Mouse (Mus musculus) macrophage (primary cell): Measurements from ENCODE around the gene Zfp524. TPM values are rescaled to one million over a fixed set of nuclear protein-coding genes. Genes with fewer than 3 reads are reported as not detected.

Experiments used
- H3K27ac ChIP-seq: fragments of 350-480 bp; formaldehyde crosslinking; 2 replicates; pipeline ENCODE4 v1.9.0; 2021
- H3K36me3 ChIP-seq: fragments of 350-480 bp; formaldehyde crosslinking; 2 replicates; pipeline ENCODE4 v1.9.0; 2021; ENCODE audit errors: inconsistent target
- H3K4me3 ChIP-seq: fragments of 350-480 bp; formaldehyde crosslinking; 2 replicates; pipeline ENCODE4 v1.9.0; 2021; ENCODE audit errors: inconsistent target
- H3K79me2 ChIP-seq: fragments of 350-480 bp; formaldehyde crosslinking; 2 replicates; pipeline ENCODE4 v1.9.0; 2021; ENCODE audit errors: inconsistent target
- WGBS: methylation state at CpG from one replicate; pipeline ENCODE4 v1.1.7; 2026; ENCODE audit warnings: inconsistent platforms; ENCODE audit not compliant: missing documents; 5-methylcytosine and 5-hydroxymethylcytosine counted together
- polyA plus RNA-seq: library from polyadenylated mRNA; stranded (reverse); fragments of 250-400 nt; gene quantifications from 3 replicates; pipeline ENCODE4 v1.2.4, GENCODE M21; 2018; ENCODE audit warnings: inconsistent platforms

Gene Zfp524
- polyA plus RNA-seq, 1 experiment from 2014 or later, result 14.3 TPM

DNA sequence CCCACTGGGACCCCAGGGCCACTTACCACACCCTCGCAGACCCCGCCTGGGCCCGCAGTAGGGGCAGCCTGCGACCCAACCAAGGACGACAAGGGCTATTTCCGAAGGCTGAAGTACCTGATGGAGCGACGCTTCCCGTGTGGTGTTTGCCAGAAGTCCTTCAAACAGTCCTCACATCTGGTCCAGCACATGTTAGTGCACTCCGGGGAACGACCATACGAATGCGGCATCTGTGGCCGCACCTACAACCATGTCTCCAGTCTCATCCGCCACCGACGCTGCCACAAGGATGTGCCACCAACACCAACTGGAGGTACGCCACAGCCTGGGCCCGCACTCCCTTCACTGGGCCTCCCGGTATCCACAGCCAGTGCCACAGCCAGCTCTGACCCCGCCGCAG lies 15.3 kb downstream of the Zfp524 start:
- Histone ChIP-seq H3K79me2 (peaks cover 51% of the 10 kb centered on the region), H3K27ac (no peak overlapping the region), H3K36me3 (peaks cover 54% of the 10 kb centered on the region), H3K4me3 (no peak overlapping the region)
- 90% methylated on average over 19 of the region's 22 CpGs for WGBS

DNA sequence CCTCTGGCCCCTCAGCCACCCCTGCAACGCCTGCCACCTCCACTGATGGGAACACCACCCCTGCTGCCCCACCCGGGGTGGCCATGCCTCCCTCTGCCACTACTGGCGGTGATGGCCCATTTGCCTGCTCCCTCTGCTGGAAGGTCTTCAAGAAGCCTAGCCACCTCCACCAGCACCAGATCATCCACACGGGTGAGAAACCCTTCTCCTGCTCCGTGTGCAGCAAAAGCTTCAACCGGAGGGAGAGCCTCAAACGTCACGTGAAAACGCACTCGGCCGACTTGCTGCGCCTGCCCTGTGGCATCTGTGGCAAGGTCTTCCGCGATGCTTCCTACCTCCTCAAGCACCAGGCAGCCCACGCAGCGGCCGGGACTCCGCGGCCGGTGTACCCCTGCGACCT lies 15.7 kb downstream of the Zfp524 start:
- Histone ChIP-seq H3K36me3 (peaks cover 52% of the 10 kb centered on the region), H3K27ac (no peak overlapping the region), H3K4me3 (no peak overlapping the region), H3K79me2 (peaks cover 47% of the 10 kb centered on the region)
- 98% methylated on average over 20 of the region's 21 CpGs for WGBS

DNA sequence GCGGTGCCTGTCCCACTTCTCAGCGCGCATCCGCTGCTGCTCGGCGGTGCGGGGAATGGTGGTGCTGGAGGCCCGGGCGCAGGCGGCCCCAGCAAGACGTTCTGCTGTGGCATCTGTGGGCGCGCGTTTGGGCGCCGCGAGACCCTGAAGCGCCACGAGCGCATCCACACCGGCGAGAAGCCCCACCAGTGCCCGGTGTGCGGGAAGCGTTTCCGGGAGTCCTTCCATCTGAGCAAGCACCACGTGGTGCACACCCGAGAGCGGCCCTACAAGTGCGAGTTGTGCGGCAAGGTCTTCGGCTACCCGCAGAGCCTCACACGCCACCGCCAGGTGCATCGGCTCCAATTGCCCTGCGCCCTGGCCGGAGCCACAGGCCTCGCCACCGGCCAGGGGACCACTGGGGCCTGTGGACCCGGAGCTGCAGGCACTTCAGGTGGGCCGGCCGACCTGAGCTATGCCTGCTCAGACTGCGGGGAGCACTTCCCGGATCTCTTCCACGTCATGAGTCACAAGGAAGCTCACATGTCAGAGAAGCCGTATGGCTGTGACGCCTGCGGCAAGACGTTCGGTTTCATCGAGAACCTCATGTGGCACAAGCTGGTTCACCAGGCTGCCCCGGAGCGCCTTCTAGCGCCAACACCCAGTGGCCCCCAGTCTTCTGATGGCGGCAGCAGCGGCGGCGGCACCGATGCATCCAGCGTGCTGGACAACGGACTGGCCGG lies 16.5 kb downstream of the Zfp524 start:
- Histone ChIP-seq H3K36me3 (peaks cover 52% of the 10 kb centered on the region), H3K4me3 (no peak overlapping the region)
- 93% methylated on average over 61 of the region's 63 CpGs for WGBS

DNA sequence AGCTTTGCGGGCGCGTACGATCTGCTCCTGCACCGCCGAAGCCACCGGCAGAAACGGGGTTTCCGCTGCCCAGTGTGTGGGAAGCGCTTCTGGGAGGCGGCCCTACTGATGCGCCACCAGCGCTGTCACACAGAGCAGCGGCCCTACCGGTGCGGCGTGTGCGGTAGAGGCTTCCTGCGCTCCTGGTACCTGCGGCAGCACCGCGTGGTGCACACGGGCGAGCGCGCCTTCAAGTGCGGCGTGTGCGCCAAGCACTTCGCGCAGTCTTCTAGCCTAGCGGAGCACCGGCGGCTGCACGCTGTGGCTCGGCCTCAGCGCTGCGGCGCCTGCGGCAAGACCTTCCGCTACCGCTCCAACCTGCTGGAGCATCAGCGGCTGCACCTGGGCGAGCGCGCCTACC lies 17.3 kb downstream of the Zfp524 start:
- H3K79me2 ChIP-seq, result peaks cover 31% of the 10 kb centered on the region; the same call in 1 of the 2 replicates
- H3K4me3 ChIP-seq, result no peak overlapping the region
- 91% methylated on average over 8 of the region's 46 CpGs for WGBS
- peaks cover 45% of the 10 kb centered on the region for H3K36me3 ChIP-seq
- no peak overlapping the region for H3K27ac ChIP-seq

More for the DNA sequence above, 16.5 kb downstream of the Zfp524 start:
- H3K27ac ChIP-seq, result no peak overlapping the region
- peaks cover 39% of the 10 kb centered on the region; the same call in 1 of the 2 replicates for H3K79me2 ChIP-seq

DNA sequence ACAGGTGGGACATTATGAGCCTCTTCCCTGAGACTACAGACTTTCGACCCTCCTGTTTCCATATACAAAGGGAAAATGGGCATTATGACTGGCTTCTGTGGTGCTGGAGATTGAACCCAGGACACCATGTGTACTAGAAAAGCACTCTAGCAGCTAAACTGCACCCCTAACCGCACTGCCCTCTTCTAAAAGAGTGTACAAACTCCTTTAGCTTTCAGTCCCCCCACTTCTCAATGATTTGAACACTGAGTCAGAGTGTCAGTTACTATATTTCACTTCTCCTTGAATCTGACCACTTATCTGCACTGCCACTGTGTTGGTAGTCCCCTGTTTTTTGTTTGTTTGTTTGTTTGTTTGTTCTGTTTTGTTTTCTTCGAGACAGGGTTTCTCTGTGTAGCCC lies 19.6 kb downstream of the Zfp524 start, which contains the start of gene 4632433K11Rik:
Gene 4632433K11Rik (plus strand): TSS at position 301 of the 400 bp plus-strand sequence.
- no peak within 1 kb of the TSS for H3K4me3 ChIP-seq
- H3K36me3 ChIP-seq, result peaks cover 27% of the 10 kb centered on the region
- peaks cover 11% of the 10 kb centered on the region; the same call in 1 of the 2 replicates for H3K79me2 ChIP-seq
- H3K27ac ChIP-seq, result no peak within 1 kb of the TSS
- WGBS, result 94% methylated on average over 3 of the region's 3 CpGs

DNA sequence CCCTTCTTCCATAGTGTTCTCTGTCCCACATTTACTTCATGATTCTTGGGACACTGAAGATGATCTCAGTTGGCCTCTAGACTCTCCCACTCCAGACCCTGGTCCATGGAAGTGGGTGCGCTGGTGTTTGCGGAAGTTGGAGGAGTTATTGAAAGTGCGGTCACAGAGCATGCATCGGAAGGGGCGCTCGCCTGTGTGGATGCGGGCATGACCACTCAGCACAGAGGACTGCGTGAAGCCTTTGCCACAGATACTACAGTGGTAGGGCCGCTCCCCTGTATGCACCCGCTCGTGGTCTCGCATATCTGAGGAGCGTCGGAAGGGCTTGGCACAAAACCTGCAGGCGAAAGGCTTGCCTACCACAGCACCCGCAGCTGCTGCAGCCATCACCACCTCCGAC lies 21.4 kb downstream of the Zfp524 start:
- H3K79me2 ChIP-seq, result no peaks in the 10 kb centered on the region
- no peak overlapping the region for H3K27ac ChIP-seq
- 98% methylated on average over 17 of the region's 17 CpGs for WGBS
- H3K4me3 ChIP-seq, result no peak overlapping the region
- peaks cover 15% of the 10 kb centered on the region for H3K36me3 ChIP-seq

DNA sequence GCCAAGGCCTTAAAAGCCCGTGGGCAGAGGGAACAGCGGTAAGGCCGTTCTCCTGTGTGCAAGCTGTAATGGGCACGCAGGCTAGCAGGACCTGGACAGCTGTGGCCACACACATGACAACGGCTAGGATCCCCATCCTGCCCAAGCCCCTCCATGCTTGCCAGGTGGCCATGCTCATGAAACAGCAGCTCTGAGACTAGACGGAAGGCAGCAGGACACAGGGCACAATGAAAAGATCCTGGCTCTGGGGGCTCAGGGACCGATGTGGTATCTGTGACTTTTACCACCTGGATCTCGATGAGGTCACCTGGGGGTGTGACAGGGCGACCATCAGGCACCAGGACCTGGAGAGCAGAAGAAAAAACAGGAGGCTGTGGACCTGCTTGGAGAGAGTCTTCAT lies 21.9 kb downstream of the Zfp524 start:
- WGBS, result 98% methylated on average over 9 of the region's 9 CpGs
- Histone ChIP-seq H3K36me3 (peaks cover 15% of the 10 kb centered on the region), H3K4me3 (no peak overlapping the region), H3K27ac (no peak overlapping the region), H3K79me2 (no peaks in the 10 kb centered on the region)

DNA sequence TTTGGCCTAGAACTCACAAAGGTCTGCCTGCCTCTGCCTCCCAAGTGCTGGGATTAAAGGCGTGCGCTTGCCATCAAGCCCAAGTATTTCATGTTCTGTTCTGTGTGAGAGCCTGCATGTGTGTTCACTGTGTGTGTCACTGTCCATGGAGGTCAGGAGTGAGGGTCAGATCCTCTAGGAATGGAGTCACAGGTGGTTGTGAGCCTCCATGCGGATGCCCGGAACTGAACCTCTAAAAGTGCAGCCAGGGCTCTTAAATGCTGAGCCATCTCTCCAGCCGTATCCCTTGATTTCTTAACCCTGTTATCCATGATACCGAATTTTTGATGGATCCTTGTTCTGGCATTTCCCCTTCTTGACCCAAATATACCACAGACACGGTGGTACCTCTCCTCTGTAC lies 22.8 kb downstream of the Zfp524 start:
- WGBS, result 98% methylated on average over 5 of the region's 7 CpGs
- no peak overlapping the region for H3K4me3 ChIP-seq
- H3K79me2 ChIP-seq, result no peaks in the 10 kb centered on the region
- no peak overlapping the region for H3K27ac ChIP-seq
- H3K36me3 ChIP-seq, result peaks cover 13% of the 10 kb centered on the region

DNA sequence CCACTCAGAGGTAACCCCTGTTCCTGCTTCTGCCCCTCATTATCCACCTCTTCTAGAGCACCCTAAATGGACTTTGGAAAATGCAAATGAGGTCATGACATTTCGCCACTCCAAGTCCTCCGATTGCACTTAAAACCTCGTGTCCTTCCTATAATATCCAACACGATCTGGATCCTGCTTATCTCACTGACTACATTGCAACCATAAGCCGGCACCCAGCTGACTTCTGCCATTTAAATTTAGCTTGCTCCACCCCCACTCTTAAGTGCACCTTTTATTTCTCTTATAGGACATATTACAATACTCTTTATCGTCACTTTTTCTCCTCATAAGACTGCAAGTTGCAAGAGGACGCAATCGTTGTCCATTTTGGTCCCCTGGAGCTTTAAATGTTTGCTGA lies 23.3 kb downstream of the Zfp524 start:
- WGBS, result 88% methylated on average over 8 of the region's 8 CpGs
- peaks cover 8% of the 10 kb centered on the region for H3K36me3 ChIP-seq
- H3K4me3 ChIP-seq, result peak overlapping the region; percentile 67
- no peak overlapping the region for H3K27ac ChIP-seq
- no peaks in the 10 kb centered on the region for H3K79me2 ChIP-seq

DNA sequence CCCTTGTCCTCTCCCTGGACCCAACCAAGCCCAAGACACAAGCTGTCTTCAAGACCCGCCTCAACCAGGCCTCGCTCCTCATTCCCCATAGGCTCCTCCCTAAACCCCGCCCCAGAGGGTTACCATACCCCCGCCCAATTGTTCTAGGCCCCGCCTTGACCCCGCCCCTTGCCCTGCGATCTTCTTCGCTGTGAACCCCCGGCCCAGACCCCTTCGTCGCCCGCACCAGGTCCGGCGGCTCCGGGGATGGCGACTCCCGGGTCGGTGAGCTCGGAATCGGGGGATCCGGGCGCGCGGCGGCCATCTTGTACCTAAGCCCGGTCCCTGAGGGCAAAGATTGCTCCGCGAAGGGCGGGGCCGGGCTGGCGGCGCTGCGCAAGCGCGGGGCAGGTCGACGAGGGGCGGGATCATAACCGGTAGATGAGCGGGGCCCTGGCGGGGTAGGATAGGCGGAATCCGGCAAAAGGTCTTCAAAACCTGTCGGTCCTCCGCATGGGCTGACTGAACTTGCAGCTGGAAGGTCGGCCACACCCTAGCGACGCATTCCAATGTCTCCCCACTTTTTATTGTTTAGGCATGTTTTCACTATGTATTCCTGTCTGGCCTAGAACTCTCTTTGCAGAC lies 24.0 kb downstream of the Zfp524 start, which contains the start of gene Zfp784:
Gene Zfp784 (minus strand): TSS at position 338 of the 624 bp plus-strand sequence.
- under 1% methylated on average over 48 of the region's 48 CpGs for WGBS

DNA sequence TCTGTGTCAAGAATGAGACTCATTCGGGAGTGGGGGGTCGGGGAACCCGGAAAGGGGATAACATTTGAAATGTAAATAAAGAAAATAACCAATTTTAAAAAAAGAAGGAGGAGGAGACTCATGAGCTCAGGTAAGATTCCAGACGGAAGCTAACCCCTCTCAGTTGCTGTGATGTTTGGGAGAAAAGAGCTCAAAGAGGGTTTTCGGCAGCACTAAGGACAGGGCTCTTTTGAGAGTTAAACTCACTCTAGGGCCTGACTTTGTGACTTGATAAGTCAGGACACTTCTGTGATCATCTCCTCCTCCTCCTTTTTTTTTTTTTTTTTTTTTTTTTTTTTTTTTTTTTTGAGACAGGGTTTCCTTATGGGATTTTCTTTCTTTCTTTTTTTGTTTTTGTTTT lies 24.7 kb downstream of the Zfp524 start:
- Histone ChIP-seq H3K27ac (peak overlapping the region; percentile 61), H3K79me2 (no peaks in the 10 kb centered on the region), H3K4me3 (peak overlapping the region; percentile 67), H3K36me3 (no peaks in the 10 kb centered on the region)
- 34% methylated on average over 5 of the region's 5 CpGs for WGBS

More for the DNA sequence above, 24.0 kb downstream of the Zfp524 start, which contains the start of gene Zfp784:
- Histone ChIP-seq H3K36me3 (0 out of 2 replicates have a peak, but pooled peaks cover under 1% of the 10 kb centered on the region), H3K4me3 (peak within 1 kb of the TSS; percentile 67), H3K27ac (peak within 1 kb of the TSS; percentile 61), H3K79me2 (no peaks in the 10 kb centered on the region)

DNA sequence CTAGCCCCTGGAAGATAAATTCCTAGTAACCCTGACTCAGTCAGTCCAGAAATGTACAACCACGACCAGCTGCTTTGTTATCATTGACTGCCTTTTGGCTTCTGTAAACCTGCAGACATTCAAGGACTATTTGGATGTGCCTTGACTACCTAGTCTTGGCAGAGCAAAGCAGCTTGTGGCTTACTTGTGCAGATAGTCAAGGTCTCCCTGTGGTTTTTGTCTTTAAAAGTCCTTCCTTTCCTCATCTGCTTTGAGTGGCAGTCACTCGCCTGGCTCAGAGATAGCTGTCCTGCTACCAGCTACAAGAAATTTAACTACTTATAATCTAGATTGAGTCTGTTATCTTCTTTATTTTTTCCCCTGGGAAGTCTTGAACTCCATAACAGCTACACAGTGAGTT lies 30.8 kb downstream of the Zfp524 start:
- Histone ChIP-seq H3K4me3 (no peak overlapping the region), H3K79me2 (no peaks in the 10 kb centered on the region), H3K27ac (no peak overlapping the region), H3K36me3 (no peaks in the 10 kb centered on the region)
- WGBS, result 73% methylated on average over 2 of the region's 2 CpGs

DNA sequence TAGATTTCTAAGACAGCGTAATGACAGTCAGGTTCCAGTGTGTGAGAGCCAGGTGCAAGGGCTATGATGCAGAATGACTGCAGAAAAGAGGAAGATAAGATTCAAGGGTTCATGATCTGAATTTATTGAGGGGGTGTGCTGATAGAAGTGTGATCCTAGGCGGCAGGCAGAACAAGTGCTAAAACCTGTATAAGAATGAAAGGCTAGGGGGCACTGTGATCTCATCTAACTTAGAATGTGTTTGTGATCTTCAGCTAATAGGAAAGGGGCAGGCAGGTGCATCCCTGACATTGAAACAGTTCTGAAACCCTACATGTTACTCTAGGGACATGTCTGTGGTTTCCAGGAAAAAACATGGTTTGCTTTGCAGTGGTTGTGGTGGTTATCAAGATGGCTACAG lies 31.9 kb downstream of the Zfp524 start:
- WGBS, result 87% methylated on average over 2 of the region's 2 CpGs
- H3K36me3 ChIP-seq, result no peaks in the 10 kb centered on the region
- no peak overlapping the region for H3K27ac ChIP-seq
- no peaks in the 10 kb centered on the region for H3K79me2 ChIP-seq
- no peak overlapping the region for H3K4me3 ChIP-seq

DNA sequence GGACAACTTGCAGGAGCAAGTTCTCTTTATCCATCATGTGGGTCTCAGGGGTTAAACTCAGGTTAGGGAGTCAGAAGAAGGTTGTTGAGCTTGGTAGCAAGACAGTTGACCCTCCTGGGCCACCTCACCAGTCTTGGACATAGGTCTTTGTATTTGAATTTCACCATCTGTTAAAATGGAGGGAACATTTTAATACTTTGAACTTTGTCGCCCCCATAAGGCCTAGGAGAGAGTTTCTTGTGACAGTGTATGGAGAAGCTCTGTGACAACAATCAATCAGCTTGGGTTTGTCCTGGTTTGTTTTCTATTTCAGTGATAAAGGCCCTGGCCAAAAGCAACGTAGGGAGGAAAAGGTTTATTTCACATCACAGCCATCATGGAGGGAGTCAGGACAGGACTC lies 33.1 kb downstream of the Zfp524 start:
- no peak overlapping the region for H3K4me3 ChIP-seq
- H3K36me3 ChIP-seq, result no peaks in the 10 kb centered on the region
- 13% methylated on average over 2 of the region's 2 CpGs for WGBS
- H3K27ac ChIP-seq, result no peak overlapping the region
- no peaks in the 10 kb centered on the region for H3K79me2 ChIP-seq
